Mouse (Mus musculus) embryonic fibroblast, embryonic 13.5 days (primary cell): ENCODE measurements around the gene Prkaca.

Experiments used
- CTCF ChIP-seq: IDR thresholded peaks from 2 replicates; pipeline ENCODE4 v1.5.1; 2011; ENCODE audit warnings: mild to moderate bottlenecking, control low read depth, low read length, moderate library complexity, borderline replicate concordance; ENCODE audit not compliant: insufficient read depth
- POLR2A ChIP-seq: IDR thresholded peaks from 2 replicates; pipeline ENCODE4 v1.6.1; 2011; ENCODE audit warnings: low read depth, mild to moderate bottlenecking, control low read depth, low read length, moderate library complexity

DNA sequence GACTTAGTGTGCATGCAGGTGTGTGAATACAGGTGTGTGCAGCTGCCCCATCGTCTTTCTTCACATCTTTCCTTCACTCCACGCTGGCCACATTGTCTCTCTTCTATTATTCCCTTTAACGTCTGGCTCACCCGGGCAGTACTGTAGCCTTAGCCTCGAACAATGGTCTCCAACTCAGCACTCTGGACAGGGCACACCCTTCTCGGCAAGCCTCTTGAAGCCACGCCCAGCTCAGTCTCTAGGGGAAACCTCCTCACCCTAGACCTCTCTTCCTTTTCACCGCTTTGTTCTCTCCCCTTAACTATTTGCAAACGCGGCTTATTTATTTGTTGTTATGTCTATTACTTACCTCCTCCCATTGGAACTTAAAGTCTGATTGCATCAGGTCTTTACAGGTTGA lies 54.7 kb downstream of the Prkaca start:
- no peak for TF ChIP-seq CTCF
- no peak for TF ChIP-seq POLR2A
